Mouse (Mus musculus) heart, embryonic 13.5 days (tissue): ENCODE data around the gene Olfr1297. TPM values are rescaled to one million over a fixed set of nuclear protein-coding genes. Genes with fewer than 3 reads are reported as not detected.

Source experiments
- ATAC-seq: fragments of 200-750 bp; cut with Nextera tagmentation; 2 replicates; pipeline ENCODE4 v1.8.0; 2017; ENCODE audit warnings: moderate TSS enrichment; ENCODE audit not compliant: insufficient number of reproducible peaks, low FRiP score, low TSS enrichment; ENCODE audit errors: extremely low read depth
- H3K27ac ChIP-seq: fragments of 300-500 bp; sonication (generic); replicated peaks from 2 replicates; pipeline ENCODE4 v1.5.1; 2015; ENCODE audit warnings: moderate library complexity, mild to moderate bottlenecking, inconsistent platforms
- H3K27me3 ChIP-seq: fragments of 300-500 bp; sonication (generic); replicated peaks from 2 replicates; pipeline ENCODE4 v1.6.1; 2015; ENCODE audit warnings: mild to moderate bottlenecking, inconsistent platforms
- H3K36me3 ChIP-seq: fragments of 300-500 bp; sonication (generic); 2 replicates; pipeline ENCODE4 v1.6.1; 2015; ENCODE audit warnings: mild to moderate bottlenecking, inconsistent platforms
- H3K4me1 ChIP-seq: fragments of 300-500 bp; sonication (generic); 2 replicates; pipeline ENCODE4 v1.6.1; 2015; ENCODE audit warnings: inconsistent platforms
- H3K4me2 ChIP-seq: fragments of 300-500 bp; sonication (generic); 2 replicates; pipeline ENCODE4 v1.6.1; 2015; ENCODE audit warnings: inconsistent platforms, mild to moderate bottlenecking, moderate library complexity
- H3K4me3 ChIP-seq: fragments of 300-500 bp; sonication (generic); 2 replicates; pipeline ENCODE4 v1.5.1; 2015; ENCODE audit warnings: moderate library complexity, mild to moderate bottlenecking, inconsistent platforms
- H3K9ac ChIP-seq: fragments of 300-500 bp; sonication (generic); 2 replicates; pipeline ENCODE4 v1.6.1; 2015; ENCODE audit warnings: inconsistent platforms, mild to moderate bottlenecking, moderate library complexity
- H3K9me3 ChIP-seq: fragments of 300-500 bp; sonication (generic); 2 replicates; pipeline ENCODE4 v1.6.1; 2016; ENCODE audit warnings: inconsistent platforms
- WGBS: fragments of 180-500 bp; shearing (Covaris S2); methylation state at CpG from one replicate; pipeline ENCODE4 v1.1.7; 2015; ENCODE audit warnings: mixed read lengths; 5-methylcytosine and 5-hydroxymethylcytosine counted together
- polyA plus RNA-seq: library from polyadenylated mRNA; unstranded; fragments of >200 nt; fragmentation: Nextera tagmentation; extraction: Ambion mirVana; gene quantifications from 2 replicates; pipeline ENCODE4 v1.2.1, GENCODE M21; 2015

The Olfr1297 gene
- polyA plus RNA-seq: not detected in 2 replicates

- Histone ChIP-seq H3K4me2 (no peak within 1 kb of the TSS), H3K9ac (no peak within 1 kb of the TSS), H3K27me3 (no peaks in the 10 kb centered on the region), H3K36me3 (no peaks in the 10 kb centered on the region), H3K9me3 (no peaks in the 10 kb centered on the region), H3K4me1 (no peaks in the 10 kb centered on the region), H3K27ac (no peak within 1 kb of the TSS), H3K4me3 (no peak within 1 kb of the TSS)
- ATAC-seq: no peak
- WGBS: 58% methylated on average over 1 of the region's 1 CpGs
These were observed at the start of gene Olfr1297 for GRCm38 (mm10) chr2:111626397-111626796. Gene Olfr1297 (minus strand): TSS chr2:111626497.

DNA sequence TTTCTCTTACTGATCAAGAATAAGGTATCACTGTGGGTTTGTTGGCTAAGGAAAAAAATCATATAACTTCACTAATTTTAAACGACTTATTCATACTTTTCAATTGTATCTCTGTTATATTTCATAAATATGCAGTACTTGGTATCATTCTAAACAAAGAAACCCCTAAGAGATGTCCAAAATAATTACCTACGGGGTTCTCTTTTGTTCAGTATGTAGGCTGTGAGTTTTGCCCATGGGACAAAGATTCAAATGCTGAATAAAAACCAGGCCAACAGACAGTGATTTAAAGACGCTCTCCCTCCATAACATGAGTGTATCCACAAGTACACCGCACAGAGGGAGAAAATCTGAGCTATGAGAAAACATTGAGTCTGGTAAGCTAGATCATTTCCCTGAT, 34.8 kb upstream of the Olfr1297 start, which contains the start of gene Olfr1299:
Gene Olfr1299 (plus strand): TSS at position 301 of the 400 bp plus-strand sequence.
- 67% methylated on average over 4 of the region's 4 CpGs for WGBS
- Histone ChIP-seq H3K4me3 (no peak within 1 kb of the TSS), H3K4me2 (no peak within 1 kb of the TSS), H3K9me3 (0 out of 2 replicates have a peak, but pooled peaks cover 2% of the 10 kb centered on the region), H3K36me3 (no peaks in the 10 kb centered on the region), H3K9ac (no peak within 1 kb of the TSS), H3K4me1 (no peaks in the 10 kb centered on the region), H3K27me3 (no peaks in the 10 kb centered on the region), H3K27ac (no peak within 1 kb of the TSS)
- no peak for ATAC-seq

DNA sequence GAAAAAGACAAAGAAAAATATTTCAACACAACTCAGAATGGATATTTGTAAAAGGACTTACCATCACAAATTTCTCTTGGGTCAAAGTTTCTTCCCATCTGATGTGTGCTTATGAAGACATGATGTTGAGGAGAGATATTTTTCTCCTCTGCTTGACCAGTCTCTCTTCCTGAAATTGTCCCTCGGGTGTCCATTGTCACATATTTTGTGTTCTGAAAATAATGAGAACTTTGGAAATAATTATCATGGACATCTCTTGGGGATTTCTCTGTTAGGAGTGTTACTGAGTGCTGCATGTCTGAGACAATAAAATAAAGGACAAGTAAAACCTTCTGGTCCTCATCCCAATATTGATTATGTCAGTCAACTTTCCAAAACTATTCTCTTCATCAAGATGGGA, 22.8 kb upstream of the Olfr1297 start, which contains the start of gene Olfr1298:
Gene Olfr1298 (minus strand): TSS at position 101 of the 400 bp plus-strand sequence.
- ATAC-seq: no peak
- Histone ChIP-seq H3K9ac (no peak within 1 kb of the TSS), H3K4me3 (no peak within 1 kb of the TSS), H3K4me1 (no peaks in the 10 kb centered on the region), H3K27ac (no peak within 1 kb of the TSS), H3K4me2 (no peak within 1 kb of the TSS), H3K27me3 (no peaks in the 10 kb centered on the region), H3K36me3 (no peaks in the 10 kb centered on the region), H3K9me3 (no peaks in the 10 kb centered on the region)
- 68% methylated on average over 1 of the region's 1 CpGs for WGBS

DNA sequence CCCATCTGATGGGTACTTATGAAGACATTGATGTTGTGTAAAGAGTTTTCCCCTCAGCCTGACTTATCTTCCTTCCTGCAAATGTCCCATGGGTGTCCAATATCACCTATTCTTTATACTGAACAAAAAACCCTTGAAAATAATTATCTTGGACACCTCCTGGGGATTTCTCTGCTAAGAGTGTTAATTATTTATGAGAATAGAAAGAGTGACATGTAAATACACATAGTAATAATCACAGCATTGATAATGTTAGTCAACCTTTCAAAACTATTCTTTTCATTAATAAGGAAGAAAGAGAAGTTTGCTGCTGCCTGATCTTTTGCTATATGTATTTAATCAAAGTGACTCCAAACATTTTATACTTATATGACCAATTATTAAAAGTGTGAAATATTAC, 56.7 kb downstream of the Olfr1297 start, which contains the start of gene Olfr1295:
Gene Olfr1295 (minus strand): TSS at position 101 of the 400 bp plus-strand sequence.
- H3K4me1 ChIP-seq: no peaks in the 10 kb centered on the region
- H3K9ac ChIP-seq: no peak within 1 kb of the TSS
- ATAC-seq: no peak
- H3K27ac ChIP-seq: no peak within 1 kb of the TSS
- H3K27me3 ChIP-seq: no peaks in the 10 kb centered on the region
- no peaks in the 10 kb centered on the region for H3K36me3 ChIP-seq
- H3K4me2 ChIP-seq: no peak within 1 kb of the TSS
- H3K9me3 ChIP-seq: peaks cover 3% of the 10 kb centered on the region; the same call in 1 of the 2 replicates
- H3K4me3 ChIP-seq: no peak within 1 kb of the TSS

Other genes with a start within 250 kb of the Olfr1297 start
- gene Olfr1286, start 203.4 kb downstream of the Olfr1297 start, polyA plus RNA-seq: not detected in 2 replicates
- gene Olfr1287, start 177.4 kb downstream of the Olfr1297 start, polyA plus RNA-seq: not detected in 2 replicates
- gene Olfr1288, start 152.4 kb downstream of the Olfr1297 start, polyA plus RNA-seq: not detected in 2 replicates
- gene Olfr1289, start 145.7 kb downstream of the Olfr1297 start, polyA plus RNA-seq: not detected in 2 replicates
- gene Olfr1290, start 132.7 kb downstream of the Olfr1297 start, polyA plus RNA-seq: 0.17 TPM in 1 of 2 replicates, not detected in the other
- gene Olfr1291-ps1, start 129.3 kb downstream of the Olfr1297 start, polyA plus RNA-seq: not detected in 2 replicates
- gene Olfr1293-ps, start 101.3 kb downstream of the Olfr1297 start, polyA plus RNA-seq: not detected in 2 replicates
- not detected in 2 replicates for gene Olfr1294, start 86.2 kb downstream of the Olfr1297 start, polyA plus RNA-seq
- gene Olfr1295, start 56.8 kb downstream of the Olfr1297 start, polyA plus RNA-seq: not detected in 2 replicates
- gene Olfr1298, start 22.7 kb upstream of the Olfr1297 start, polyA plus RNA-seq: not detected in 2 replicates
- gene Olfr1299, start 34.9 kb upstream of the Olfr1297 start, polyA plus RNA-seq: not detected in 2 replicates
- gene Olfr1301, start 124.5 kb upstream of the Olfr1297 start, polyA plus RNA-seq: not detected in 2 replicates
- gene Olfr1302, start 150.9 kb upstream of the Olfr1297 start, polyA plus RNA-seq: not detected in 2 replicates
- not detected in 2 replicates for gene Olfr1303, start 193.8 kb upstream of the Olfr1297 start, polyA plus RNA-seq